Mouse (Mus musculus): Measurements from ENCODE around the gene Lpcat1. TPM values are rescaled to one million over a fixed set of nuclear protein-coding genes. Genes with fewer than 3 reads are reported as not detected.
A peak's percentile ranks its signal among the peaks of the same experiment; 100 is the strongest.

Lpcat1 gene
- polyA plus RNA-seq, 1 experiment from 2014 or later: 64.4 TPM

- peaks cover 39% of the 10 kb centered on the region for H3K36me3 ChIP-seq (replicated peaks)
- H3K4me2 ChIP-seq: no peak overlapping the region
- no peaks in the 10 kb centered on the region for H3K27me3 ChIP-seq (replicated peaks)
- no peak overlapping the region for H3K4me3 ChIP-seq
- no peak overlapping the region for H3K9ac ChIP-seq
- H3K9me3 ChIP-seq: no peaks in the 10 kb centered on the region
- H3K27ac ChIP-seq: no peak overlapping the region
- 90% methylated on average over 9 of the region's 9 CpGs for WGBS
- ATAC-seq (replicated peaks): peak; percentile 54; the same call in 1 of the 2 replicates
- no peaks in the 10 kb centered on the region for H3K4me1 ChIP-seq
These were observed 21.7 kb downstream of the Lpcat1 start for GRCm38 (mm10) chr13:73488707-73489106.

- H3K36me3 ChIP-seq (replicated peaks): peaks cover 39% of the 10 kb centered on the region
- no peak overlapping the region for H3K9ac ChIP-seq
- ATAC-seq (replicated peaks): no peak
- WGBS: 91% methylated on average over 3 of the region's 3 CpGs
- no peak overlapping the region for H3K27ac ChIP-seq
- H3K4me2 ChIP-seq: no peak overlapping the region
- no peaks in the 10 kb centered on the region for H3K27me3 ChIP-seq (replicated peaks)
- no peaks in the 10 kb centered on the region for H3K4me1 ChIP-seq
- no peaks in the 10 kb centered on the region for H3K9me3 ChIP-seq
- H3K4me3 ChIP-seq: no peak overlapping the region
These were observed 23.0 kb downstream of the Lpcat1 start for GRCm38 (mm10) chr13:73489986-73490385.

- peaks cover 34% of the 10 kb centered on the region for H3K36me3 ChIP-seq (replicated peaks)
- no peak overlapping the region for H3K4me3 ChIP-seq
- no peak for ATAC-seq (replicated peaks)
- H3K4me1 ChIP-seq: no peaks in the 10 kb centered on the region
- H3K27ac ChIP-seq: no peak overlapping the region
- WGBS: 81% methylated on average over 8 of the region's 8 CpGs
- no peak overlapping the region for H3K9ac ChIP-seq
- H3K4me2 ChIP-seq: no peak overlapping the region
- no peaks in the 10 kb centered on the region for H3K9me3 ChIP-seq
- no peaks in the 10 kb centered on the region for H3K27me3 ChIP-seq (replicated peaks)
These were observed 23.7 kb downstream of the Lpcat1 start for GRCm38 (mm10) chr13:73490564-73491170.

GRCm38 (mm10) chr13:73493183-73493582 lies 26.2 kb downstream of the Lpcat1 start:
- H3K36me3 ChIP-seq (replicated peaks): peaks cover 30% of the 10 kb centered on the region

GRCm38 (mm10) chr13:73494528-73494927 lies 27.5 kb downstream of the Lpcat1 start:
- H3K36me3 ChIP-seq (replicated peaks): peaks cover 31% of the 10 kb centered on the region
- WGBS: 97% methylated on average over 9 of the region's 9 CpGs
- H3K9me3 ChIP-seq: no peaks in the 10 kb centered on the region
- H3K4me2 ChIP-seq: no peak overlapping the region
- H3K9ac ChIP-seq: no peak overlapping the region
- H3K4me3 ChIP-seq: no peak overlapping the region
- H3K4me1 ChIP-seq: no peaks in the 10 kb centered on the region
- H3K27me3 ChIP-seq (replicated peaks): no peaks in the 10 kb centered on the region
- no peak overlapping the region for H3K27ac ChIP-seq
- no peak for ATAC-seq (replicated peaks)

More at GRCm38 (mm10) chr13:73493183-73493582, 26.2 kb downstream of the Lpcat1 start:
- no peak for ATAC-seq (replicated peaks)
- no peaks in the 10 kb centered on the region for H3K9me3 ChIP-seq
- 91% methylated on average over 4 of the region's 4 CpGs for WGBS
- no peaks in the 10 kb centered on the region for H3K27me3 ChIP-seq (replicated peaks)
- H3K4me3 ChIP-seq: no peak overlapping the region
- no peak overlapping the region for H3K9ac ChIP-seq
- no peak overlapping the region for H3K27ac ChIP-seq
- H3K4me1 ChIP-seq: no peaks in the 10 kb centered on the region
- no peak overlapping the region for H3K4me2 ChIP-seq

- Histone ChIP-seq H3K4me3 (no peak overlapping the region), H3K9ac (no peak overlapping the region), H3K27me3 (replicated peaks) (no peaks in the 10 kb centered on the region), H3K9me3 (no peaks in the 10 kb centered on the region), H3K36me3 (replicated peaks) (peaks cover 22% of the 10 kb centered on the region), H3K4me2 (no peak overlapping the region), H3K4me1 (no peaks in the 10 kb centered on the region), H3K27ac (no peak overlapping the region)
- 83% methylated on average over 2 of the region's 2 CpGs for WGBS
- no peak for ATAC-seq (replicated peaks)
These were observed 29.1 kb downstream of the Lpcat1 start for GRCm38 (mm10) chr13:73496137-73496536.

- Histone ChIP-seq H3K4me2 (no peak overlapping the region), H3K4me3 (no peak overlapping the region), H3K4me1 (no peaks in the 10 kb centered on the region), H3K9ac (no peak overlapping the region), H3K27me3 (replicated peaks) (no peaks in the 10 kb centered on the region), H3K9me3 (no peaks in the 10 kb centered on the region), H3K27ac (no peak overlapping the region), H3K36me3 (replicated peaks) (peaks cover 19% of the 10 kb centered on the region; the same call in 1 of the 2 replicates)
- WGBS: 83% methylated on average over 6 of the region's 6 CpGs
- no peak for ATAC-seq (replicated peaks)
These were observed 33.1 kb downstream of the Lpcat1 start for GRCm38 (mm10) chr13:73499893-73500604.

- Histone ChIP-seq H3K4me1 (no peaks in the 10 kb centered on the region), H3K27ac (no peak overlapping the region), H3K9me3 (no peaks in the 10 kb centered on the region), H3K4me2 (no peak overlapping the region), H3K36me3 (replicated peaks) (peaks cover 15% of the 10 kb centered on the region; the same call in 1 of the 2 replicates), H3K4me3 (no peak overlapping the region), H3K27me3 (replicated peaks) (no peaks in the 10 kb centered on the region), H3K9ac (no peak overlapping the region)
- WGBS: 63% methylated on average over 2 of the region's 2 CpGs
- ATAC-seq (replicated peaks): no peak
These were observed 35.7 kb downstream of the Lpcat1 start for GRCm38 (mm10) chr13:73502719-73503118.

- ATAC-seq (replicated peaks): 0 out of 2 replicates have a peak, but pooled peaks have one; percentile 55
- no peaks in the 10 kb centered on the region for H3K4me1 ChIP-seq
- no peaks in the 10 kb centered on the region for H3K9me3 ChIP-seq
- H3K9ac ChIP-seq: no peak overlapping the region
- H3K36me3 ChIP-seq (replicated peaks): 0 out of 2 replicates have a peak, but pooled peaks cover 4% of the 10 kb centered on the region
- no peak overlapping the region for H3K4me2 ChIP-seq
- H3K27me3 ChIP-seq (replicated peaks): no peaks in the 10 kb centered on the region
- no peak overlapping the region for H3K4me3 ChIP-seq
- WGBS: 71% methylated on average over 7 of the region's 7 CpGs
- no peak overlapping the region for H3K27ac ChIP-seq
These were observed 38.9 kb downstream of the Lpcat1 start for GRCm38 (mm10) chr13:73505686-73506467.

GRCm38 (mm10) chr13:73508817-73509550 lies 42.0 kb downstream of the Lpcat1 start:
- H3K4me3 ChIP-seq: no peak overlapping the region
- no peak overlapping the region for H3K4me2 ChIP-seq
- peaks cover 18% of the 10 kb centered on the region for H3K36me3 ChIP-seq (replicated peaks)
- no peaks in the 10 kb centered on the region for H3K27me3 ChIP-seq (replicated peaks)
- no peaks in the 10 kb centered on the region for H3K4me1 ChIP-seq
- H3K9me3 ChIP-seq: no peaks in the 10 kb centered on the region
- no peak for ATAC-seq (replicated peaks)
- no peak overlapping the region for H3K27ac ChIP-seq
- H3K9ac ChIP-seq: no peak overlapping the region
- 88% methylated on average over 8 of the region's 8 CpGs for WGBS

GRCm38 (mm10) chr13:73509869-73510268 lies 42.9 kb downstream of the Lpcat1 start:
- Histone ChIP-seq H3K36me3 (replicated peaks) (peaks cover 27% of the 10 kb centered on the region), H3K27me3 (replicated peaks) (no peaks in the 10 kb centered on the region), H3K4me3 (no peak overlapping the region), H3K9me3 (no peaks in the 10 kb centered on the region), H3K9ac (no peak overlapping the region), H3K4me1 (no peaks in the 10 kb centered on the region), H3K27ac (no peak overlapping the region), H3K4me2 (no peak overlapping the region)
- 88% methylated on average over 6 of the region's 6 CpGs for WGBS
- no peak for ATAC-seq (replicated peaks)

Data from midbrain, embryonic 15.5 days (tissue).